Mouse (Mus musculus) mouse trophoblast stem cell (cell line): Measurements from ENCODE around the gene Ovol2.

Experiments used
- in situ Hi-C, 2 experiments: fragments of 300-500 bp; cut with MseI, MboI; formaldehyde crosslinking; loops; 2 replicates in 1 of 2; 3 replicates in 1 of 2; pipeline ENCODE4 v1.15.1; 2025

The Ovol2 gene

DNA sequence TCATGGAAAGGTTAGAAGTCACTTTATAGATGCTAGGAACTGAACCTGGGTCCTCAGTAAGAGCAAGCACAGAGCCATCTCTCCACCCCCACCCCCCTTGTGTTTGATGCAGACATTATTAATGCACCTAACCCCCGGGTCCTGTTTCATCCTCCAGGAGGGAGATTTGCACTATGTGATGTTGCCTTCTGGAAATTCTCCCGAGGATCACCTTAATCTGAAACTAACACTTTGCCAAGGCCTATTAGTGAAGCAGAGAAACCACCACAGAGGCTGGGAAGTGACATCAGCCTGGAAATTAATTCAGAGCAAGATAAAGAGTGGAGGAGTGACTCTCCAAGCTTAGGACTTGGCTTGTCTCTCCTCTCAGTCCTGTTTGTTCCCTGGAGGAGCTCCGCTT, 7.7 kb downstream of the Ovol2 start:
- in situ Hi-C loops = no loop called here

DNA sequence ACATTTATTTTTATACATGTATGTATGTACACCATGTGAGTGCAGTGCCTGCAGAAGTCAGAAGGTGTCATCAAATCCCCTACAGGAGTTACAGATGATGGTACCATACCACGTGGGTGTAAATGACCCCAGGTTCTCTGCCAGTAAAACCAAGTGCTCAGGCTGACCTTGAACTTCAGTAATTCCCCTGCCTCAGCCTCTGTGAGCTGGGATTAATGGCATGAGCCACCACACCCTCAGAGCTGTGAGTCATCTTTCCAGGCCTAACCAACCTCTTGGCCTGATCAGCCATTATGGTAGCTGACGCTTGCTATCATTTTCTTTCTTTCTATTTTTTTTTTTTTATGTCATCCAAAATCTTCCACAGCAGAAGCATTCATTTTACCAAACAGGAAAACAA, 20.6 kb downstream of the Ovol2 start:
- in situ Hi-C loops = no loop called here

DNA sequence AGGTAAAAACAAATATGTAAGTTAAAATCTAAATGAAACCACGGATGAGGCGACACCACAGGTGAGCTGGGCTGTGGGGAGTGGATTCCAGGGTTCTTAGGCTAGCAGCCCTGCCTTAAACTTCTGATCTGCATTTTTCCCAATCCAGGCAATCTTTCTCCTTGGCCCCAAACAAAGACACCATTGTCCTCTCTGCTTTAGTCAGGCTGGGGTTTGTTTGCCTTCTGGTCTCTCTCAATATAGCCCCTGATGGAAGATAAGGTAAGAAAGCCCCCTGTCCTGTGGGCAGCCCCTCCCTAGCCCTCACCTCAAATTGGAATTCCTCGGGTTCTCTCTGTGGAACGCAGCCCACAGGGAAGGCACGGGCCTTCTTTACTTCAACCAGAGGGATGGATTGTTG, 21.7 kb downstream of the Ovol2 start:
- in situ Hi-C loops = no loop called here

DNA sequence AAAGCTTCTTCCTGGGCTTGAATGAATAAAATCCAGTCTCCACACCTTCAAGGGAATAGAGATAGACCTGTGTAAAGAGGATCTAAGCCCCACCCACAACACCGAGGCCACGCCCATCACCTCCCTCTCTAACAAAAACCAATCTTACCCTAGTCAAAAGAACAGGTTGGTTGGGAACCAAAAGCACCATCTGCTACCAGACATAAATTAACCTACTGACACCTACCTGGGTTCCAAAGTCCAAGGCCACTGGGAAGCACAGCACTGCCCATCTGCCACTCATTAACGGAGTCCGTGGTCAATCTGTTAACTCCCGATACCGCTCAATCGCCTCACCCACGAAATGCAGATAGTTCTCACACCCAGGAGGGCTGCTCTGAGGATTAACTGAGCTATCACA, 23.4 kb downstream of the Ovol2 start:
- in situ Hi-C loops = no loop called here

DNA sequence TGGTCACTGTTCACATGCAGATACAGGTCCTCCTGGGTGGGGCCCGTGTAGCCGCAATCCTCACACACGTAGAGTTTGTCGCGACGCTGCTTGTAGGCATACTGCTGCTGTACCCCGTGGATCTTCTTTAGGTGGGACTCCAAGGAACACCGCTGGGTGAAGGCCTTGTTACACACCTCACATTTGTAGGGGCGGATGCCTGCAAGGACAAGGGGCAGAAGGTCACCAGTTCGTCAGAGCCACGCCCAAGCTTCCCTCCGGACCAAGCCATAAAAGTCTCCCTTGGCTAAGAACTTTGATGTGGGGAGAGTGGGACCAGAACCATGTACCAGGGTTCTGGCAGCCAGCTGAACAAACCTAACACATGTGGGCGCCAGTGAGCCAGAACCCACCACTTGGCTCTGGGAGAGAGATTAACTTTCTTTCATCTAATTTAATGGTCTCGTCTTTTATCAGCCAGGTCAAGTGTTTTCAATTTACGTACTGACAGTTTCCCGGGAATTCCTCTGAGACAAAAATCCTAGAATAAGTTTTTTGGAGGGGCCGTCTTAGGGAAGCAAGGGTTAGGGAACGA, 26.1 kb downstream of the Ovol2 start:
- in situ Hi-C loops = no loop called here

DNA sequence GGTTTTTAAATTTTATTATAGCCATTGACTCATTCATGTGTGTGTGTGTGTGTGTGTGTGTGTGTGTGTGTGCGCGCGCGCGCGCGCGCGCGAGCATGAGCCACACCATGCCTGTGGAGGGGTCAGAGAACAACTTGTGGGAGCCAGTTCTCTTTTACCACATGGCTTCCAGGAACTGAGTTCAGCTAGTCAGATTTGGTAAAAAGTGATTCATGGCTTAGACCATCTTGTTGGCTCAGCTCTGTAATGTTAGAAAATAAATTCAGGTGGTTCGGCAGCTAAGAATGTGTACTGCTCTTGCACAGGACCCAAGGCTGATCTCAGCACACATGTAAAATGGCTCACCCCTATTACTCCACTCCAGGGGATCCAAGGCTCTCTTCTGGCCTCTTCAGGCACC, 30.8 kb downstream of the Ovol2 start:
- in situ Hi-C loops = no loop called here

DNA sequence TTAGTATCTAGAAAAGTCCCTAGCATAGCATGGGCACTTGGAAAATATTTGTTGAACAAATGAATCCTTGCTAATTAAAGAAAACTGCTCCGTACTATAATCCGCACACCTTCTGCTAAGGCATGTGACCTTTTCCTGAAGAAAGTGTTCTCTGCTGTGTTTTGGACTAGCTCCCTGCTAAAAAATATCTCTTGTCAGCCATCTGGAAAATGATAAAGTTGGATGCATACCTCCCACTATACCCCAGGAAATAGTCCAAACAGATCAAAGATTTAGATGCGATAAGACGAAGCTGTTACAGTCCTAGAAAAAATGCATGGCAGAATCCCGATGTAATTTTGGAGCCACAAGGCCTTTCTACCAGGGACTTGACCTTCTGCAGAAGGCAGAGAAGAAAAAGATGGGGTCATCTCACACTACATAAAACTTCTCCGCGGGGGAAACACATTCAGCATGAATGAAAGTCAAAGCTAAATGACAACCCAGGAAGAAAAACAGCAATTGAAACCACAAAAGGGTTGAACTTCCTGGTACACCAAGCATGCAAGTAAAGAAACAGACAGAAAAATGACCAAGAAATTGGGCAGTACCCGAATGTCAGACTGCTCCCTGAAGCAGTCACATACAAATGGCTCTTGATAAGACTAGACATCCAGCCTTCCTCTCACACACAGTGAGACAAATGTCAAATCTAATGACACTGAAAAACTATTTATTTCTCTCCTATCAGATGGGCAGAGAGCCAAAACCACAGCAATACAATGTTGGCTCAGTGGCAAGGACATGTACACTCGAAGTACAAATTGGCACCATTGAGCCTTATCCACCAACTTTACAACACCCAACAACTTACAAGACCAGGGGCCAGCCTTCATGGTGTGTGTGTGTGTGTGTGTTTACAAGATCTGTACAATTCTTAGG, 31.9 kb downstream of the Ovol2 start:
- in situ Hi-C loops = no loop called here

DNA sequence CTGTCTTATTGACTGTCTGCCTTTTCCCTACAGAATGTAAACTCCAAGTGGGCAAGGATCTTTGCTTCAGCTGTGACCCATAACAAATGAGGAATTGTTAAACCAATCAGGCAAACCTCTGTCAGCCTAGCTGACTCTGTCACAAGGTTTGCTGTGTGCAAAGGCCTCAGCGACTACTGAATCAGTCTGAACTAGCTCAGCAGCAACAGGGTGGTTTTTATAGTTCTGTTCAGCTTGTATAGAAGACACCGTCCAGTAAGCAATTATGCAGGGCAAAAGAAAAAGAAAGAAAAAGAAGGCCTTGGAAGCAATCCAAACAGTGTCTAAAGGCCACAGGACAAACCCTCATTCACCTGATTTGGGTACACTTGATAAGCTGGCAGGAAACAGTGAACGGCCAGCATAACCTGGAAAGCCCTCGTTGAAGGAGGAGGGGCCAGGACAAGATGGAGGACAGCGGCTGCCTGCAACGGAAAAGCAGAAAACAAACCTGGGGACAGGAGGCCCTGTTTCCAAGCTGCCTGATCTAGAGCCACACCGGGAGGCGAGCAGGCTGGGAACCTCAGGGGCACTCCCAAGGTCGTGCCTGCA, 36.7 kb downstream of the Ovol2 start:
- in situ Hi-C loops = no loop called here

DNA sequence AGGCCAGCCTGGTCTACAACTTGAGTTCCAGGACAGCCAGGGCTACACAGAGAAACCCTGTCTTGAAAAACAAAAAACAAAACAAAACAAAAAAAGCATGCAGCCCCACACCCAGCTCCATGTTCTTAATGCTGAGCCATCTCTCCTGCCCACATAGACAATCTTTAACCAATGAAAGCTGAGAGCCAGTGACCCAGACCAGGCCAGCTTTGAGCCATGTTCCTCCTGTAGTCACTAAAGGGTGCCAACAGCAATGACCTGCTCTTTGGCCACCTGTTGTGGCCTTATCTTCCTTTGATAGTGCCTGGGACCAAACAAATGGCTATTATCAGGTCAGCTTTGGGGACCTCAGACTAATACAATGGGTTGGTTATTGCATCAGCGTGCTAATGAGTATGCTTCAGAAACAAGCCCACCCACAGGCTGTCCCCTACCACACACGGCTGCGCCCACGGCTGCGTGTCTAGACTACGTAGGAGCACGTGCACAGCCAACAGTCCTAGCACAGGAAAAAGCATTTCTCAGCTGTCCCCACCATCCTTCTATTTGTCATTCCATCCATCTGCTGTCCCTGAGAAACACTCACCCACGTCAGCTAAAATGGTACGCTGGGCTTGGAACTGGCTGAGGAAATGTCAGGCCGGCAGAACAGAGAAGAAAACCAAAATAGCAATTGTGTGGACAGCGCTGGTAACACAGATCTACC, 40.2 kb downstream of the Ovol2 start:
- in situ Hi-C loops = no loop called here

DNA sequence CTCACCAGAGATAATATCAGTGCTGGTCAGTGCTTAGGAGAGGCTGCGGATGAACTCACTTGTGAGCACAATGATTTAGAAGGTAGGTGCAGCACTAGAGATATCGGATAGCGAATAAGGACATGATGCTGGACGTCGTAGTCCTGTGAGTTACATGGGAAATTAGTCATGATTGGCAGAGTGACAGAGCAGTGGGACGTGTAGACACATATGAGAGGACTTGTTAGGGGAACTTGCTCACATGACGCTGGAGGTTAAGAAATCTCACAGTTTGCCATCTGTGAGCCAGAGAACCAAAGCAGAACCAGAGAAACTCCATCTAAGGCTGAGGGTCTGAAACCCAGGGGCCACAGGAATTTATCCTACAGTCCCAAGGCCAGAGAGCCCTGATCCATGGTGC, 41.6 kb downstream of the Ovol2 start:
- in situ Hi-C loops = no loop called here

DNA sequence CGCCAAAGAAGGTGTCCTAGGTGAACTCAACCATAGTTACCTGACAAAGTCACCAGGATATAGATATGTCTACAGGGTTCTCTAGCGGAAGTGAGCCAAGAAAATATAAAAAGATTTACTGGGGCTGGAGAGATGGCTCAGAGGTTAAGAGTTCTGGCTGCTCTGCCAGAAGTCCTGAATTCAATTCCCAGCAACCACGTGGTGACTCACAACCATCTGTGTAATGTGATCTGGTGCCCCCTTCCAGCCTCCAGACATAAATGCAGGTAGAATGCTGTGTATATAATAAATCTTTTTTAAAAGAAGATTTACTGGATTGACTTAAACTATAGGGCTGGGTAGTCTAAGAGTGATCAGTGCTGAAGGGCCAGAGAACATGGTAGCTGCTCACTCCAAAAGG, 50.5 kb downstream of the Ovol2 start:
- in situ Hi-C loops = no loop called here

DNA sequence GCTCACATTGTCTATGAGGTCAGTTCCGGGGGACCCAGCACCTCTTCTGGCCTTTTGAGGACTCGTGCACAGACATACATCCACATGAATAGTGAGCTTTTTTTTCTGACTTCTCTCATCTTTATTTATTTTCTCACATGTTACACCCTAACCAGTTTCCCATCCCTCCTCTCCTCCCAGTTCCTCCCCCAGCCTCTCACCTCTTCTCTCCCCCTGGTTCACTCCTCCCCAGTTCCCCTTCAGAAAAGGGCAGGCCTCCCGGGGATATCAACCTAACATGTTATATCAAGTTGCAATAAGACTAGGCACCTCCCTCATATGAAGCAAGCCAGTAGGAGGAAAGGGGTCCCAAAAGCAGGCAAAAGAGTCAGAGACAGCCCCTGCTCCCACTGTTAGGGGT, 51.4 kb downstream of the Ovol2 start:
- in situ Hi-C loops = no loop called here

DNA sequence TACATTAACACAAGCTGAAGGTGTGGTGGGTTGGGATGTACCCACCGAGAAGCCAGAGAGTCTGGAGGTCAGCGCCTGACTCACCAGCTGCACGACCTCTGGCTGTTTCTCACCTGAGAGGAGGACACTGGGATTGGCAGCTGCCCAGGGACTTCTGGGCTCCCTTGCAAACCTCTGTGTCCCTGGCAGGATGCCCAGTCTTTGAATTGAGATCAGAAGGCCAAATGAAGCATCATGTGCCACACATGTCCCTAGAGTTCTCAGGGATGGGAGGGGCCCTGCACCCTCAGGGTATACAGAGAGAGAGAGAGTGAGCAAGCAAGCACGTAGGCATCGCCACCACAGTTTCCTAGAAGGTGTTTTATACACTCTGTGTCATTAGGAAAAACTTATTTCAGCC, 52.2 kb downstream of the Ovol2 start:
- in situ Hi-C loops = no loop called here

DNA sequence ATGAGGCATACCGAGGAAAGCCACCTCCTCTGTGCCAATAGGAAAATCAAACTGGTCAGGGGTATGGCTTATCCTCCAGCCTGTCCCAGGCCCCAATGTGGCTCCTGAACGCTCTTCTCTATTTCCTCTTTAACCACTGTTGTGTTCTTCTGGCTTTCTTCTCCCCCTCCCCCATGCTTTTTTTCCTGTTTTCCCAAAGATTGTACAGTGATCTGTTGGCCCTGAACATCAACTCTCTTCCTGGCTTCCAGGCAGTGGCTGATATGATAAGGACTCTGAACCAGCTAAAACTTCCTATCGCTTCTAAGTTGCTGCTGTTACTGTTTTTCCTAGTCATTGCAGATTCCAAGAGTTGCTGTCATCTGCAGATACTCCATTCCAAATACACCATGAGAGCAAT, 55.1 kb downstream of the Ovol2 start:
- in situ Hi-C loops = no loop called here

DNA sequence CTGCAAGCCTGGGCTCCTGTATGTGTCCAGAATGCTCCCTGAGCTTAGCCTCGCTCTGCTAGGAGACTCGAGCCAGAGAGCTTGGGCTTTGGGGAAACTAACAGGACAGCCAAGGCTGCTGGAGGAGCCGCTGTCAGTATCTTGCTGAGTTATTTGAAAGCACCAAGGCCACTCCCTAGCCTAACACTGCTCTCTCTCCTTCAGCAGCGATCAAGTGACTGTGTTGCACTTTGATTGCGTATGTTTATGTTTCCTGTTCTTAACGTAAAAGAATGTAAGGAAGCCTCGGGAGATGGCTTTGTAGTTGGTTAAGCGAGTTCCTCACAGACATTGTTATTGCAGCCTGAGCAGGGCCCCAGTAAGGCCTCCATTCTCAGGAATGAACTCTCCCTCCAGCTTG, 57.2 kb downstream of the Ovol2 start:
- in situ Hi-C loops = no loop called here

DNA sequence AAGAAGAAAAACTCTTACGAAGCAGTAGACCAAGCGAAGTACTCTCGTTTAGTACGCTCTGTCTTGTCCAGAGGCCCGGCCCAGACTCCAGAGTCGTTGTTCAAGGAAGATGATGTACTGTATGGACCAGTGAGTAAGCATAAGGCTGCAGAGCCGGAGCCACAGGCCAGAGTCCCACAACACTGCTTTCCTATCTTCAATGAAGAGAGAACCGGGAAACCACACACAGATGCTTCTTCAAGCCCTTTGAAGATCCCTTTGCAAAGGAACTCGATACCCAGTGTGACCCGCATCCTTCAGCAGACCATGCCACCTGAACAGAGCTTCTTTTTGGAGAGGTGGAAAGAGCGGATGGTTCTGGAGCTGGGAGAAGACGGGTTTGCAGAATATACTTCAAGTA, 59.9 kb downstream of the Ovol2 start:
- in situ Hi-C loops = no loop called here

DNA sequence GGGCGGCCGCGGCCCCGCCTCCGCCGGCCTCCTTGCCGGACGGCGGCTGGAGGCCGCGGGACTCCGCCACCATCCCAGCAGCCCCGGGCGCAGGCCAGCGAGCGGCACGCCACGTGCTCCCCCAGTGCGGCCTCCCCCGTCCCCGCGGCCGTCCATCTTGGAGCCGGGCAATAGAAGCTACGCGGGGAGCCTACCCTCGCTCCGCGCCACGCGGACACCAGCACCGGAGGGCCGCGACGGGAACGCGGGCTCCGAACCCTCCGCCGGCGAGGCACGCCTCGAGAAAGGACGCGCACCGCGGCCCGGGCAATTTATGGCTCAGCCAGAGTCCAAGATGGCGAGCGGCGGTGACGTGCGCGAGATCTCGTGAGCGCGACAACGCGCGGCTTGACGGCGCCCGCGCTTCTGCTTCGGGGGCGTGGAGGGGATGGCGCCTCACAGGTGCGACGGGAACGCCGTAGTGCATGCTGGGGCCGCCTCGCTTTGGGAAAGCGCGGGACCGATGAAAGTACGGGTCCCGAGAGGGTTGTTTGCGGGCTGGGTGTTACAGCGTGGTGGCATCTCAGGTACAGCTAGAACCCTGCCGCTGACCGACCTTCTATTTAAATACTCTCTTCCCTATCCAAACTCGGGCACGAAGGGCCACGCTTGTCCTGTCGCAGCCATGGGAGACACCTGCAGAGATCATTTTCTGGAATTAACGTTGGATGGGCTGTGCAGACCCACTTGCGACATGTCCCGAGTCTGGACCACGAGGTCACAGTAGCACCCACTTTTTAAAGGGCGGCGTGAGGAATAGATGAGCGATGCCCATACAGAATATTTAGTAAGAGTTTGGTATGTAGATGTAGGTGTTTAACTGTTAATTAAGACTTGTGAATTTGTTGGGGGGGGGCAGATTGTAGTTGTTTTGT, 61.2 kb downstream of the Ovol2 start, which contains the start of the genes Mgme1 and Snx5:
Gene Mgme1 (plus strand): TSS at position 157 of the 914 bp plus-strand sequence.
Gene Snx5 (minus strand): TSS at position 400 of the 914 bp plus-strand sequence.
- in situ Hi-C loops = no loop called here

DNA sequence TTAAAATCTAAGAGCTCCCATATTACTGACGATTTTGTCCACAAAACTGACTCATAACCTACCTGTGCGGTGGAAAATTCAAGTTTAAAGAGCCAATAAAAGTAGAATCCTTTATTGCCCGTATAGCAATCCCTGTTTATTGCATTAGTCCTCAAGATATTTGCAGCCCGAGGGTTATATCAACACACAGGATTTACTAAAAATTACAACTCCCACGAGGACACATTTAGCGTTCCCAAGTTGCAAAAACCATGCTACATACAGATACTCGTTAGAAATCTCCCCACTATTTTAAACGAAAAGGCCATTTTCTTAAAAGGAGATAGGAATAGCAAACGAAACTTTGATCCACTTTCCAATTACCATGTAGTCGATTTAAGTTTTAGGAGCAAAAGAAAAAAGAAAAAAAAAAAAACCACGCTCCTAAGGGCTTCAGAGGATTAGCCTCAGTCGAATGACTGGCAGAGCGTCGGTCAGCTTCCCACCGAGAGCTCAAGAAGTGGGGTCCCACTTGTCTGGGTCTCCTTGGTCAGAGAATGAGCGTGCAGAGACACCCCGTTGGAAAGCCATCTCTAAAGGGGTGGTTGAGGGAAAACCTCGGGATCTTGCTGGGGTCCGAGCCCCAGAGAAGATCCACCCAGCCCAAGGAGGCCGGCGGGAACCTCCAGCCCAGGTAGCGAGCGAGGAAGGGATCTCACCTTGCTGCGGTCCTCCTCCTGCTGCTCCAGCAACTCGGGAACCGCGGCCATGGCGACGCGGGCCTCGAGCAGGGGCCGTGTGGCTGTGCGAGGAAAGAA, 62.1 kb downstream of the Ovol2 start:
- in situ Hi-C loops = no loop called here

DNA sequence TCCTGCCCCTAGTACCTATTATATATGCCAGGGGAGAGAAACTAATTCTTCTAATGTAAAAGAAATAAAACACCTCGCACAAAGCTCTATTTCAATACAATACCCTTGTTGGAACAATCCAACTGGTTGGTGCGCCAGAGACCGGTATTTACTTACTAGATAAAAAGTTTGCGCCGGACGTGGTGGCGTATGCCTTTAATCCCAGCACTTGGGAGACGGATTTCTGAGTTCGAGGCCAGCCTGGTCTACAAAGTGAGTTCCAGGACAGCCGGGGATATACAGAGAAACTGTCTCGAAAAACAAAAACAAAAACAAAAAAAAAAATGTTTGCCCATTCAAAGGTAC, 62.7 kb downstream of the Ovol2 start:
- in situ Hi-C loops = no loop called here
